10 mouse cellular contexts compared by ENCODE assay signal in the genomic region with DNA sequence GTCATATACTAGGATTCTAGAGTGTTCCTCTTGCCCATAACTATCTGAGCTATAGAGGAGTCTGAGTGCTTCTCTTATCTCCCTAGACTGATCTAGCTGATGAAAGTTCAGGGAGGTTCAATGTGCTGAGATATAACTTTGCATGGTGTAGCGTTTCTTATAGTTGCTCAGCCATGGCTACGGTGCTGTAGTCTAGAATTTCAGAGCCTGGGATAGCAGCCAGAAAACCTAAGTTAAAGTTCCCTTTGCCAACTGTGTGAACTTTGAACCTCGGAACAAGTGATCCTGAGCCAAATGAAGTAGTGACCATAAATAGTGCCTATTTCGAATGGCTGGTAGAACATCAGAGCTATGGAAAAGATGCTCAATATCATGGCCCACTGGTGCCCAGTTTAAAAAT. TPM values are rescaled to one million over a fixed set of nuclear protein-coding genes. Genes with fewer than 3 reads are reported as not detected.
DNase-seq lines count a peak whose midpoint lies in the region; ATAC-seq and TF ChIP-seq lines count a peak whose summit lies in the region.
"Had no signal": no experiment of that assay in that cellular context is flagged by ENCODE, and none has a peak within 500 bp of the region (broad histone marks: within the 10 kb centered on the region; RNA-seq: fewer than 3 reads in every experiment).

No protein-coding gene starts in this region.

- no peak for ATAC-seq in stomach, embryonic 14.5 days (ENCODE audit: insufficient number of reproducible peaks, insufficient read depth, low FRiP score, low read depth)
- ATAC-seq in stomach, postnatal 0 days (ENCODE audit: low FRiP score, low TSS enrichment) = no peak

- H3K4me1 ChIP-seq in stomach, embryonic 14.5 days (ENCODE audit: control insufficient read depth, insufficient read depth, low read length) = no peaks in the 10 kb centered on the region
- H3K4me1 ChIP-seq in stomach, postnatal 0 days (replicated peaks; ENCODE audit: control insufficient read depth, insufficient read depth) = no peaks in the 10 kb centered on the region
- H3K4me1 ChIP-seq: stomach, embryonic 15.5 days had no signal

- TF ChIP-seq EP300 in stomach, postnatal 0 days (optimal IDR thresholded peaks at IDR 0.05) = no peak

- WGBS in stomach, embryonic 14.5 days = 81% methylated on average over 4 of the region's 4 CpGs
- 66% methylated on average over 4 of the region's 4 CpGs for WGBS in stomach, postnatal 0 days

- H3K4me2 ChIP-seq in stomach, embryonic 14.5 days (replicated peaks; ENCODE audit: low read depth, low read length) = no peak overlapping the region
- no peak overlapping the region for H3K4me2 ChIP-seq in stomach, postnatal 0 days (replicated peaks; ENCODE audit: low read depth)
- H3K4me2 ChIP-seq: stomach, embryonic 15.5 days had no signal

- peak; percentile 48 for DNase-seq in kidney, adult 11 months
- DNase-seq in kidney, postnatal 4 days = no peak
- DNase-seq in stomach, postnatal 0 days (ENCODE audit: low spot score) = no peak
- peak; percentile 62 to 67 for DNase-seq in kidney, adult 8-10 months
- no peak for DNase-seq in ovary, postnatal 36 days (ENCODE audit: low spot score)
- DNase-seq in layer of hippocampus, adult 11-12 months (ENCODE audit: low spot score) = no peak
- DNase-seq in embryo, embryonic 11 days = no peak

- H3K4me3 ChIP-seq in stomach, embryonic 14.5 days (ENCODE audit: low read depth, low read length) = no peak overlapping the region
- H3K4me3 ChIP-seq in stomach, postnatal 0 days (ENCODE audit: low read depth, low read length) = no peak overlapping the region
- H3K4me3 ChIP-seq: heart, embryonic 10.5 days; stomach, embryonic 15.5 days had no signal

- no peaks in the 10 kb centered on the region for H3K36me3 ChIP-seq in stomach, embryonic 14.5 days (ENCODE audit: control insufficient read depth, insufficient read depth, low read length)
- 0 out of 2 replicates have a peak, but pooled peaks cover 2% of the 10 kb centered on the region for H3K36me3 ChIP-seq in stomach, postnatal 0 days (ENCODE audit: control insufficient read depth, insufficient read depth, low read length)
- H3K36me3 ChIP-seq: stomach, embryonic 15.5 days had no signal

- no peaks in the 10 kb centered on the region for H3K27me3 ChIP-seq in stomach, embryonic 14.5 days (ENCODE audit: control insufficient read depth, insufficient read depth, low read length)
- H3K27me3 ChIP-seq in stomach, postnatal 0 days (ENCODE audit: control insufficient read depth, insufficient read depth, low read length) = no peaks in the 10 kb centered on the region
- H3K27me3 ChIP-seq: stomach, embryonic 15.5 days had no signal

- H3K9ac ChIP-seq in stomach, embryonic 14.5 days (replicated peaks; ENCODE audit: low read depth, low read length) = no peak overlapping the region
- H3K9ac ChIP-seq in stomach, postnatal 0 days (ENCODE audit: low read length) = no peak overlapping the region
- H3K9ac ChIP-seq: stomach, embryonic 15.5 days had no signal

- no peak for TF ChIP-seq CTCF in stomach, postnatal 0 days (IDR thresholded peaks at IDR 0.05; ENCODE audit: low read depth)

- H3K9me3 ChIP-seq in stomach, embryonic 14.5 days (ENCODE audit: control insufficient read depth, low read depth, low read length) = no peaks in the 10 kb centered on the region
- H3K9me3 ChIP-seq in stomach, postnatal 0 days (ENCODE audit: control insufficient read depth, low read length) = no peaks in the 10 kb centered on the region
- H3K9me3 ChIP-seq: heart, embryonic 10.5 days; stomach, embryonic 15.5 days had no signal

- peak overlapping the region; percentile 39; the same call in 1 of the 2 replicates for H3K27ac ChIP-seq in stomach, embryonic 14.5 days (ENCODE audit: low read length)
- H3K27ac ChIP-seq in stomach, postnatal 0 days (replicated peaks) = no peak overlapping the region
- H3K27ac ChIP-seq: heart, embryonic 10.5 days had no signal

RNA-seq across cellular contexts. Expression of a gene that starts 56.7 kb away (rescaled TPM):
- polyA plus RNA-seq in stomach, embryonic 14.5 days (2014; fragmentation: Nextera tagmentation; extraction: Ambion mirVana) = 244 and 252 TPM in 2 replicates
- 54.1 and 63.8 TPM in 2 replicates for polyA plus RNA-seq in stomach, postnatal 0 days (2015; fragmentation: Nextera tagmentation; extraction: Ambion mirVana)

Comparison
In these comparisons a context has a peak if more than half of its experiments do, and no peak if none do; other contexts are left out.
1. DNase-seq: peak in kidney, adult 11 months (single experiment) and kidney, adult 8-10 months (2 of 2); none in kidney, postnatal 4 days (0 of 2), stomach, postnatal 0 days (single experiment), ovary, postnatal 36 days (single experiment), layer of hippocampus, adult 11-12 months (single experiment) and embryo, embryonic 11 days (single experiment).